Mouse (Mus musculus) left cerebral cortex, postnatal 25 days (tissue): ENCODE measurements at regions not wholly inside any gene's neighbourhood (a gene's known extent, or its start where the extent isn't known, plus 50 kb on each side); places are given as distances from the start of the nearest gene placed in this dataset.

ENCODE experiments used
- DNase-seq, 2 experiments: peaks; one replicate each; pipeline ENCODE4 v3.0.0; 2022; ENCODE audit warnings: low spot score in 2 of 2, mixed read lengths in 1 of 2
- intact Hi-C: fragments of 180-260 bp; cut with DNase I; formaldehyde crosslinking; loops from one replicate; pipeline ENCODE4 v1.15.1; 2025

DNA sequence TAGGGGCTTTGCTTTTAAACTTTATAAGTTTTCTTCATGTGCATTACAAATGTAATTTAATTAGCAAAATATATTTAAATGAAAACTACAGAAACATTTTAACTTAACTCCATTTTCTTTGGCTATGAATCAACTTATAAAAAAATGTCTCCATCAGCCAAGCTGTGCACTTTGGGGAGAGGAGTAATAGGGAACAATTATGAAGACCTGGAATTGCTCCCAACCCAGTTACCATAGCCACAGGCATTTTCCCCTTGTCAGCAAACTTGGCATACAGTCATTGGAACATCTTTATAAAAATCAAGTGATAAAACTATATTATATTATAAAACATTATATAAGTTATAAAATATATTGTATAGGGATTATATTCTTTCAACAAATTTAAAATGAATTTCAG lies 65.0 kb downstream of the Atxn7l3b start:
- no peak for DNase-seq

DNA sequence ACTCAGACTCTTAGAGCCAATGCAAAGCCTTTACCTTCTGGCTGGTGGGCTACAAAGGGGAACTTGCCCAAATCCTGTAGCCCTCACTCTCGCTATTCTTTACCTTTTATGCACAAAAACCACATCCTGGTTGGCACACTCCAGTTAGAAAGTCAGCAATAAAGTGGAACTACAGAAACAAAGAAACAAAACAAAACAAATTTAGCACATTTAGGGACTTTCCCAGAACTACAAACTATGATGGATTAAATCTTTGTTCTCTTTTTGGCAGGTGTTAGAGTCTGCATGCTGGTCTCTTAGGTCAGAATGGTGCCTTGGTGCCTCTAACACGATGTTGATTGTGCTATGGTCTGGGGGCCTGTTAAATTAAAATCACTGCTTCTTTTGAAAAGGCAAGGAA lies 65.4 kb downstream of the Atxn7l3b start:
- intact Hi-C loops = no loop called here

More for the DNA sequence above, 65.0 kb downstream of the Atxn7l3b start:
- intact Hi-C loops = no loop called here

DNA sequence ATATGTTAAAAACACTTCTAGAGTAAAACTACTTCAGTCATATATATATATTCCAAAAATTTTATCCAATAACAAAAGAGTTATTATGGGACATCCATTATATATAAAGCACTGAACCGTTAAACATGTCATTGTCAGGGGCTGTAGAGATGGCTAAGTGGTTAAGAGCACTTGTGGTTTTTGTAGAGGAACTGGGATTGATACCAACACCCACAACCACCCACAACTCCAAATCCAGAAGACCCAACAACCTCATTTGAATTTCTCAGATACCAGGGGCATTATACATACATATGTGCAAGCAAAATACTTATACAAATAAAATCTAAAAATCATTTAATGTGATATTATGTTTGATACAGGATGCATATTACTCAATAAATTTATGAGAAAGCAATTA lies 76.8 kb downstream of the Atxn7l3b start:
- no peak for DNase-seq
- intact Hi-C loops = no loop called here

More for the DNA sequence above, 65.4 kb downstream of the Atxn7l3b start:
- no peak for DNase-seq

DNA sequence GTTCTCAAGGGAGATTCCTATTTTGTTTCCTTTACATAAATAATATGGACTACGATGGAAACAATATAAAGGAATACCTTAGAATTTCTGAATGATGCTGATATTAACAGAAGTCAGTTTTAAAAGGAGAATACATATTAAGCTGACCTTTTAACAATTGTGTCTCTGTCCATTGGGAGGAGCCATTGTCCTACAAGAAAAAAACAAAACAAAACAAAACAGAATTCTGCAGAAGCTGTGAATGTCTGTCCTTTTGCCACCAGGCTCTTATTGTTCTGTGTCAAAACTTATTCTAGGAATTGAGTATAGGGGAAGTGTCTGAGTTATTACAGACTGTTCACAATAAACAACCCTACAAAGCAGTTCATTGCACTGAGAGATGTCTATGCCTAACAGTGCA lies 82.6 kb downstream of the Atxn7l3b start:
- no peak for DNase-seq
- intact Hi-C loops = no loop called here

DNA sequence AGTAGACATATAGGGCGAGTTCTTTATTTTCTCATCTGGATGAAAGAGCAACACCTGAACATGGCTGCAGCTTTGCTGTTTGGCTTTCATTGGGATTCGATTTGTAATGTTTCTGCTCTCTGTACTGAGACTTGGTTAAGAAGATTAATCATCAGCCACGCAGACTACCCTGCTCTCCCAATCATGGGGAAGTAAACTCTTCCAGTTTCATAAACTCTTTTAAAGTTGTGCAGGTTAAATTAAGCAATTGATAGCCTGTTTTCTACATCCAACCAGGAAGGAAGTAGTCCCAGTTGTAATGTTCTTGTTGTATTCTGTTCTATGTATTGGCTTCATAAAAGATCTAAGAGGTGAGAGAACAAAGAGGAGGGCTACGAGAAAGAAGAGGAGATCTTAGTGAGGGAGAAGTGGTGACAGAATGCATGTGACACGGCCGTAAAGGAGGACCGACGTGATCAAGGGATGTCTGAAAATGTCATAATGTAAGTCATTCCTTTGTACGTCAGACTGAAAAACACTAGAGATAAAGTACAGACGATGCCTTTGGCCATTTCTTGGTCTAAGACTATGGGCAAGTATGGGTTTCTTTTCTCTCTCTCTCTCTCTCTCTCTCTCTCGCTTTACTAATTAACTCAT lies 91.3 kb downstream of the Atxn7l3b start:
- intact Hi-C loops = no loop called here
- DNase-seq = no peak

DNA sequence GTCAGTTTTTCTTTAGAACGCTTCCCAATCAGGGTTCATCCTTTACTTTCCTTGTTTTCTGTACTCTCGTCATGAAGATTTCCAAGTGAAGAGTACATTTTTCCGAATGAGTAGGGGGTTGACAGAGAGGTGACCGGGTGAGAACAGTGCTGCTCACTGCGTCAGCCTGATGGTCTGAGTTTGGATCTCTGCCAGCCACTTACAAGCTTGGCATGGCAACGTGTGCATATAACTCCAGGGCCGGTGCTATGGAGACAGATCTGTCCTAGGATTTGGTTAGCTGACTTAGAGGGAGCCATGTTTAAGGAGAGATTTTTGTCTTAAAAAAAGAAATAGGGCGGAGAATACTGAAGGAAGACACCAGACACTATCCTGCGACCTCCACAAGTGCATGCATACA lies 92.8 kb downstream of the Atxn7l3b start:
- no peak for DNase-seq
- intact Hi-C loops = no loop called here

DNA sequence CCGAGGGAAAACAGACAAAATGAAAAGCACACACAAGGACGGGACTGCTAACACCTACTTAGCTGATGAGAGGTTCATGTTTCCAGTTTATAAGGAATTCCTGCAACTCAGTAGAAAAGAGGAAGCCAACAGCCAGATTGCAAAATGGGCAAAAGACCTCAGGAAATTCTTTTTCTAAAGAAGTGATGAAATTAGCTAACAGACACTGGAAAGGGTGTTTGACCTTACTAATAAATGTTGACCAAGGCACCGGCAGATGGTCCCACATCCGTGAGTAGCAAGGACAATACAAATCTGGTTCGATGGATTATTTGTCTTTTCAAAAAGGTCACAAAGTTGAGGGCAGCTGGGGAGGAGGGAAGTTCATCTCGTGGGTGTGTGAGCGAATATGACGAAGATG lies 93.3 kb downstream of the Atxn7l3b start:
- intact Hi-C loops = no loop called here
- no peak for DNase-seq

DNA sequence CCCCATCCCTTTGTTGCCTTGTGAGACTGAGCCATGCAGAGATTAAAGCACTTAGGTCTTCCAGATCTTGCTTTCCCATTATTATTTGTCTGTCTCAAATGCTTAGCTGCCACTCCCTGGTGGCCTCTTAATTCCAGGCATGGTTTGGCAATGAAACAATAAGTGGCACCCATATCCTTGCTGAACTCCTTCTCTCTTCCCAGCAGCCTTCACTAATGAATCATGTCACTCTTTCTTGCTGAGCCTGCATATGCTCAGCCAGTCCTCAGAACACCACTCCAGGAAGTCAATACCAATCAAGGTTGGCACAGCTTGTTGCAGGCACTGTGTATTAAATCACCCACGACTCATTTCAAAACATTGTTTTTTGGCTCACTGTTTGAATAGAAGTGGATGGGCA lies 118.6 kb downstream of the Atxn7l3b start:
- intact Hi-C loops = no loop called here
- DNase-seq = no peak

DNA sequence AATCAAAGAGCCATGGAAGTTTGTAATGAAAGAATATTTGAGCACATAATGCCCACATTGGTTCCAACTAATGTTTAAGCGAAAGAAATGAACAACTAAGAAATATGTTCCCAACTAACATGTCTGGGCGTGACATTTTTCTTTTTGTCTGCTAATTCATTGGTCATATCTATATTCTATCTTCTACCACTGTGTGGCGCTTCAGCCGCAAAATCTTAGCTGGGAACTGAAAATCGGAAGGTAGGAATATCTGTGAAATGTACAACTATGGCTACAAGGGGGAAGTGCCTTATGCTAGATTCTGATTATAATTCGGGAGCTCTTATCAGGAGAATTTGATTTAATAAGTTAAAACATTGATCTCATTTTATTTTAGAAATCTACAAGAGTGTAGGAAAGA lies 125.2 kb downstream of the Atxn7l3b start:
- intact Hi-C loops = loop anchor here (5.0 kb wide), 2 partner anchors 741 to 821 kb away; partner anchors contain the start of gene Glipr1l1
- peak in 1 of 2 experiments; percentile 27 for DNase-seq

DNA sequence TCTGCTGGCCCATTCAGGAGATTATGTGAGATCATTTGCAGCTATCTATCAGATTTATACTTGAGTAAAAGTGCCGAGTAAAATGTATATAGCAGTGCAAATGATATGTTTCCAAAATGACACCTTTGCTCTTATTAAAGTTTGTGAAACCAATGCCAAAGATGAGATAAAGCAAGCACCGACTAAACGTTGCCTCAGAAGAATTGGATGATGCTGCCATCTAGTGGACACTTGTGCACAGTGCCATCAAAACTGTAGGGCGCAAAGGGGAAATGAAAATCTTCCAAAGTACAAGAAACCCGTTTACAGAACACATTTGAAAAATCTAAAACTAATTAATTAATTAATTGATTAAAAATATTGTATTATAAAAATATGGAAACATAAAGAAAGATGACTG lies 127.2 kb downstream of the Atxn7l3b start:
- DNase-seq = peak; percentile 30 to 59
- intact Hi-C loops = loop anchor here (1.0 to 5.0 kb wide), 3 partner anchors 598 to 819 kb away; partner anchors contain the start of gene Glipr1l1

DNA sequence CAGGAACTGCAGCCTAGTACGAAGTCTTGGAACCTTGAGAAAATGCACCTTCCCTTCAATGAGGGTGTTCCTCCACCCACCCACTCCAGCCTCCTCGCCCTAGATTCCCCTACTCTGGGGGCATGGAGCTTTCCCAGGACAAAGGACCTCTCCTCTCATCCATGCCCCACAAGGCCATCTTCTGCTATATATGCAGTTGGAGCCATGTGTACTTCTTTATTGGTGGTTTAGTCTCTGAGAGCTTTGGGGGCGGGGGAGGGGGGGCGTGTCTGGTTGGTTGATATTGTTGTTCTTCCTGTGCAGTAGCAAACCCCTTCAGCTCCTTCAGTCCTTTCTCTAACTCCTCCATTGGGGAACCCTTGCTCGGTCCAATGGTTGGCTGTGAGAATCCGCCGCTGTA lies 130.2 kb downstream of the Atxn7l3b start:
- no peak for DNase-seq
- intact Hi-C loops = no loop called here

DNA sequence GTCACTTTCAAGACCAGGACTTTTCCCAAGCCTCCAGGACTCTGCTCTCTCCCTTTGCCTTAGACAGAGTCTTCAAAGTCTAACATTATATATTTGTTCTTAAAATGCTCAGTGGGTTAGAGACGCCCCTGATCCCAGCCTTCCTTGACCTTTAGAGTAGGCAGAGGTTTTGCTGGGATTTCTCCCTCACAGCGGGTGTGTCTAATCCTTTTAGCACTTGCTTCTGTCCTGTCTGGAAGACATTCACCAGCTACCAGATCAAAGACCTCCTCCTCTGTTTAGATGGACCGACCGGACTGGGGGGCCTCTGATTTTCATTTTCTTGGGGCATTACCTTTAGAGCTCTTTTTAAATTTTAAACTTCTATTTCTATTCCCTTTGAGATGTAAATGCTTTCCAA lies 130.7 kb downstream of the Atxn7l3b start:
- no peak for DNase-seq
- intact Hi-C loops = no loop called here

DNA sequence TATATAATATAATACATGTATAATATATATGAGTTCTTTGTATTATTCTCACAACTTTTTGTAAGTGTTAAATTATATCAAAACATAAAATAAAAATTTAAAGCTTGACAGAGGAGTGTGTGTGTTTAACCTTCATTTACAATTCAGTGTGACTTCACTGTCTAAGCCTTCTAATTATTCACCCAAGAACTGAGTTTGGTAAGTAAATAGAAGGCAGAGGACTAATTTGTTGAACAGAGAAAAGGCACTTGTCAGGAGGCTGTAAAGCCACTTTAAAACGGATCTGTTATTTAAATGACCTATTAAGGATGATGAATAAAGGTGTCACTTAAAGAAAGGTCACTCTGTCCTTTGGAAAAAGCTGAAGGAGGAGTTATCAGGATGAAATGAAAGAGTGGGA lies 132.9 kb downstream of the Atxn7l3b start:
- intact Hi-C loops = no loop called here
- DNase-seq = no peak

DNA sequence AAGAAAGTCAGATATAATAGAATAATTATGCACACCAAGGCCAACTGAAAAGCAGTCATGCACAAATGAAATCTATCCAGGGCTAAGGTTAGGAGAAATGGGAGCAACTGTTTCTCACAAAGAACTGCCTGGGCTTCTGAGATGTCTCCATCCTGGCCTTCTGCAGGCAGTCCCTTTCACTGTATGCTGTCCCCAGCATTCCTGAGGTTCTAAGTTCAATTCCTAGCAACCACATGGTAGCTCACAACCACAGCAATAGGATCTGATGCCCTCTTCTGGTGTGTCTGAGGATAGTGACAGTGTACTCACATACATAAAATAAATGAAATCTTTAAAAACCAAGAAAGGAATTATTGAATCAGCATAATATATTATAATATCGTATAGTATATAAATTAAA lies 133.3 kb downstream of the Atxn7l3b start:
- intact Hi-C loops = no loop called here

DNA sequence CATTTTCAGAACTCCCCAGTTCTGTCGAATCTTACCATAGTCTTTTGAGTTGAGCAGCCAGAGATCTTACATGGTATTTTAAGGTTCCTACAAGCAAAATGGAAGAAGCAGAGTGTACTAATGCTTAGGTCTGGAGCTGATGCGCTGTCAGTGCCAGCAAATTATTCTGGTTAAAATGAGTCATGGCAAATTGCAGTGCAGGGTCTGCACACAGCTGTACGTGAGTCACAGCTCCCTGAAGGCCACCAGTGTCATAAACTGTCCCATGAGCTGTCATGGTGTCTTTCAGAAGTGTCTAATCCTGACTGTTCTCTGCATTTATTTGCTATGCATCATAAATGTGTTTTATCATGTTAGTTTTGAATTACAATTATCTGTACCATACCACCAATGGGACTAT lies 140.6 kb downstream of the Atxn7l3b start:
- intact Hi-C loops = no loop called here
- DNase-seq = no peak

More for the DNA sequence above, 133.3 kb downstream of the Atxn7l3b start:
- DNase-seq = no peak

DNA sequence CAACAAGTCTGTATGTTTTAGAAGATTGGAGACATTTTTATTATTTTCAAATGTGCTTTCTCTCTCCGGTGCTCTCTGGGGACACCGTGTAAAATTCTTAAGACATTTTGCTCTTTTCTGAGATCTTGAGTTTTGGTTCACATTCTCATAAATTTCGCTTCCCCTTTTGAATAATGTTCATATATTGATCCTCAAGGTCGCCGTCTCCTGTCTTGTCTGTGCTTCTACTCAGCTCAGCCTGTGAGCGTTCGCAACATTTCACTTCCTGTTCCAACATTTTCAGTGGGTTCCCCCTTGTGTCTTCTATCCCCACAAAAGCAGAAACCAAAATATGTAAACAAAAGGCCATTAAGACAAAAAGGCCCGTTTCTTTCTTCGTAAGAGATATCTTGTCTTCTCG lies 154.5 kb downstream of the Atxn7l3b start:
- no peak for DNase-seq
- intact Hi-C loops = no loop called here

DNA sequence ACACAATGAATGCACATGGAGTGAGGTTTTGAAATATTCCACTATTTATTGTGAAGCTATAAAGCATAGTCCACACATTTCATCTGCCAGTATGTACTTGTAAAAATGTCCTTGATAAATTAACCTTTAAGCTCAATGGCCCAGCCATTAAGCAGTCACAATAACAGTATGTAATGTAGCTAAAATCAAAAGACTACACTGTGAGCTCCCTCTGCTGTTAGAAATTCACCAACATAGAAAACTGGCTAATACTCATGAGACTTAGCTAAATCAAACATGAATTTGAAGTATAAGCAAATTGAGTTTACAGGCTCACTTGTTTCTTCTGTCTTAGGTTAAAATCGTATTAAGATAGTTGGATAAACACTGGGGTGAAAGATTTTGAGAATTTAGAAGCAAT lies 182.1 kb downstream of the Atxn7l3b start:
- DNase-seq = peak; percentile 18 to 61
- intact Hi-C loops = loop anchor here (10.0 kb wide), 1 partner anchor 282 kb away; no protein-coding TSS in a partner anchor

DNA sequence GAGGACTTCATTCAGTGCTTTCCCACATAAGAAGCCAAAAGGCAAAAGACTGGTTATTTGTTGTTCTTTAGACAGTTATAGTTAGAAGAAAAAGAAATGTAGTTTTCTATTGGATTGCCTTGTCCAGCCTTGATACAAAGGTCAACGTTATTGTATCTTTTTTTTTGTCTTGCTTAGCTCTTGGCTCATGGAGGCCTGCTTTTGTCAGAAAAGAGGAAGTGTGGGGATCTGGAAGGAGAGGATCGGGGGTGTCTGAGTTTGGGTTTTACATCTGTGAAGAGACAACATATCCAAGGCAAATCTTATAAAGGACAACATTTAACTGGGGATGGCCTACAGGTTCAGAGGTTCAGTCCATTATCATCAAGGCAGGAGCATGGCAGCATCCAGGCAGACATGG lies 185.3 kb downstream of the Atxn7l3b start:
- no peak for DNase-seq
- intact Hi-C loops = loop anchor here (10.0 kb wide), 1 partner anchor 279 kb away; no protein-coding TSS in a partner anchor

DNA sequence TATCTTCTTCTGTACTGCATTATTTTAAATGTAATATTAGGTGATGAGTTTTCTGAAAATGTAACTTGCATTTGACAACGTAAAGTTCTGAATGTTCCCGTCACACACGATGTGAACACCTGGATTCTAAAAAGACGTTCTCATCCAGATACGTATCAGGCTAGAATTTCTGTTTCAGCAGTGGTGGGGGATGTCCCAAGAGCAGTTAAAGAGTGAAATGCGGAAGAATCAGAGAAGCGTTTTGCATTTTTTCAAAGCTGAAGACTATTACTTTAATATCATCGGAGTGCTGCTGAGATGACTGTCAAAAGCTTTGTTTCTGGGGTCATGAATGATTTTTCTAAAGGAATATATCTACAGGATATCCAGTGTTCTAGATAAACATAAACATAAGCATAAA lies 186.7 kb downstream of the Atxn7l3b start:
- intact Hi-C loops = loop anchor here (10.0 kb wide), 1 partner anchor 277 kb away; no protein-coding TSS in a partner anchor
- no peak for DNase-seq
